Mouse (Mus musculus): ENCODE measurements around the gene Erlin1. TPM values are rescaled to one million over a fixed set of nuclear protein-coding genes. Genes with fewer than 3 reads are reported as not detected.

The Erlin1 gene
- polyA plus RNA-seq, 1 experiment from 2014 or later = 20.0 TPM

DNA sequence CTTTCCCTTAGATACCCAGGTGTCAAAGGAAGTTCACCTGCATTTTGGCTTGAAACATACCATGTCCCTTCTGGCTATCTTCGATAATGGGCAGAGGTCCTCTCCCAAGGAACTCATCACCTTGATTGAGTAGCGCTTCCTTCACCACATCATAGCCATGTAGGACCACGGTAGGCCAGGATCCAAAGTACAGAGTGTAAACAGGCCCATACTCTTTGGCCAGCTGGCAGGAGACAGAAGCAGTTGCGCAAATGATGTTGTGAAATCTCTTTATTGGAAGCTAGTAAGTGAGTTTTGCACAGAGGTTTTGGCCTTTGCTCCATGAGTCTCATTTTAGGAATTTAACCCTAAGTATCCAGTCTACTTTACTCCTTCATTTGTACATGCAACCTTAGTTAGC is 48.1 kb downstream of the Erlin1 start:
- no peak overlapping the region for H3K4me2 ChIP-seq (replicated peaks)
- WGBS = 95% methylated on average over 4 of the region's 4 CpGs
- H3K9ac ChIP-seq (replicated peaks) = no peak overlapping the region
- no peaks in the 10 kb centered on the region for H3K27me3 ChIP-seq
- no peaks in the 10 kb centered on the region for H3K36me3 ChIP-seq
- H3K9me3 ChIP-seq = no peaks in the 10 kb centered on the region
- no peak overlapping the region for H3K4me3 ChIP-seq
- H3K4me1 ChIP-seq = no peaks in the 10 kb centered on the region
- no peak for ATAC-seq (replicated peaks)
- no peak overlapping the region for H3K27ac ChIP-seq (replicated peaks)

DNA sequence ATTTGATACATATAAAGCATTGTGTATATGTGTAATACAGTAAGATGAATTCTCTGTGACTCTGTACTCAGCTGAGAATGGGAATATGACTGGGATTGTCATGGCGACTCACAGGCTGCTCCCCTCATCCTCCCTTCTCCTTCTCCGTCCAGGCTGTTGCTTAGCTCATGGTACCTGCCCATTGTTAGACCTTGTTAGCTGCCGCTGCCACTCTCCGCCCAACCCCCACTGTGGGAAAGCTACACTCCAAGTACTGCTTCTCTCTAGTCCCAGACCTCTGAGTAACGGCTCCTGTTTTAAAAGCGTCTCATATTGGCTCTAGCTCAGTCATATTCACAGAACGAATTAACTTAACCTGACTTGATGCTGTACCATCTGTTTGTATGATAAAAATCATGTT is 49.8 kb downstream of the Erlin1 start:
- H3K36me3 ChIP-seq = no peaks in the 10 kb centered on the region
- H3K4me2 ChIP-seq (replicated peaks) = no peak overlapping the region
- no peaks in the 10 kb centered on the region for H3K4me1 ChIP-seq
- no peak overlapping the region for H3K9ac ChIP-seq (replicated peaks)
- no peak overlapping the region for H3K4me3 ChIP-seq
- no peak overlapping the region for H3K27ac ChIP-seq (replicated peaks)
- H3K27me3 ChIP-seq = no peaks in the 10 kb centered on the region
- no peaks in the 10 kb centered on the region for H3K9me3 ChIP-seq
- no peak for ATAC-seq (replicated peaks)
- 48% methylated on average over 7 of the region's 7 CpGs for WGBS

DNA sequence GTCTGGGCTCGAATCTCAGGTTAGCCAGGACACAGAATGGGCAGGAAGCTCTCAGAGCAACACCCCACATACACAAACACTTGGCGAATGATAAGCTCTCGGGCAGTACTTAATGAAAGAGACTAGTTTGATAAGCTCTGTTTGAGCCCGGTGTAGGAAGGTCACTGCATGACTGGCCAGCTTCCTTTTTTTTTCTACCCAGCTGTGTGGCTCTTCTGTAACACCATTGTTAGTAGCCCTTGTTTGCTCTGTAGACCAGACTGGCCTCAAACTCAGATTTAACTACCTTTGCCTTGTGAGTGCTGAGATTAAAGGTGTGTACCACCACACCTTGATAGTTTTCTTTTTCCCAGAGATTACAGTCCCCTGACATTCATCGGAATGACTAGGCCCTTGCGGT is 55.7 kb downstream of the Erlin1 start:
- H3K9me3 ChIP-seq = no peaks in the 10 kb centered on the region
- WGBS = 91% methylated on average over 6 of the region's 6 CpGs
- H3K4me3 ChIP-seq = no peak overlapping the region
- no peaks in the 10 kb centered on the region for H3K27me3 ChIP-seq
- H3K36me3 ChIP-seq = no peaks in the 10 kb centered on the region
- H3K4me1 ChIP-seq = no peaks in the 10 kb centered on the region
- ATAC-seq (replicated peaks) = no peak
- no peak overlapping the region for H3K4me2 ChIP-seq (replicated peaks)
- H3K9ac ChIP-seq (replicated peaks) = no peak overlapping the region
- no peak overlapping the region for H3K27ac ChIP-seq (replicated peaks)

DNA sequence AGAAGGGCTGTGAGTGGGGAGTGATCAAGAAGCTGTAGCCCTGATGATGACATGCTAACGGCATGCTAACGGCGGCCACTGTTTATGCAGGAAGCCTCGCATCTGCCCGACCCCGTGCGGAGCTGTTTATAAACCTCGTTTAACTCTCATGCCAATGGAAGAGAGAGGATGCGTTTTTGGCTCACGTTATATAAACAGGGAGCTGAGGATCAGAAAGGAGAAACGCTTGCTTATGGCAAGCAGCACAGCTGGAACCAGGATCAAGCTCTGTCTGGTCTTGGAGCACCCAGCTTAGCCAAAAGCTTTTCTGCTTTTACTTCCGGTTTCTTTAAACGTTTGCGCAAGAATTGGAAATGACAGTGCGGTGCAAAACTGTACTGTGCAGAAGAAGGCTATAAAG is 60.8 kb downstream of the Erlin1 start:
- no peak overlapping the region for H3K9ac ChIP-seq (replicated peaks)
- no peak overlapping the region for H3K27ac ChIP-seq (replicated peaks)
- no peak overlapping the region for H3K4me3 ChIP-seq
- no peaks in the 10 kb centered on the region for H3K36me3 ChIP-seq
- ATAC-seq (replicated peaks) = no peak
- H3K4me2 ChIP-seq (replicated peaks) = no peak overlapping the region
- H3K27me3 ChIP-seq = no peaks in the 10 kb centered on the region
- H3K9me3 ChIP-seq = no peaks in the 10 kb centered on the region
- 59% methylated on average over 15 of the region's 15 CpGs for WGBS
- H3K4me1 ChIP-seq = no peaks in the 10 kb centered on the region

DNA sequence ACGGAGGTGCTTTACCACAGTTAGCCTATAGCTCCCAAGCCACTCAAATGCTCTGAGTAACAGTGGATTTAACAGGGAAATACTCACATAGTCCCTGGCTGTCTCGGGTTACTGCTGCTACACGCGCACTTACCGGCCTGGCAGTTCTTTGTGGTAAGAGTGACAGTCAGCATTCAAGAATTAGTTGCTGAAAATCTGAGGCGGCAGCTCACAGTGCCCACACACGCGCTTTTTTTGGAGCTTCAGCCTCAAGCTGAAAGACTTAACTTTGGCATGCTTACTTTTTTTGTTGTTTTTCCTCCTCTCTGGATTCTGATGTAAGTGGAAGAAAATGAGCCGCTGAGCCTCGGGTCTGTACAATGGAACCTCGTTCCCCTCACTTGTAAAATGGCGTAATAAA is 62.4 kb downstream of the Erlin1 start:
- no peak for ATAC-seq (replicated peaks)
- 37% methylated on average over 12 of the region's 12 CpGs for WGBS

DNA sequence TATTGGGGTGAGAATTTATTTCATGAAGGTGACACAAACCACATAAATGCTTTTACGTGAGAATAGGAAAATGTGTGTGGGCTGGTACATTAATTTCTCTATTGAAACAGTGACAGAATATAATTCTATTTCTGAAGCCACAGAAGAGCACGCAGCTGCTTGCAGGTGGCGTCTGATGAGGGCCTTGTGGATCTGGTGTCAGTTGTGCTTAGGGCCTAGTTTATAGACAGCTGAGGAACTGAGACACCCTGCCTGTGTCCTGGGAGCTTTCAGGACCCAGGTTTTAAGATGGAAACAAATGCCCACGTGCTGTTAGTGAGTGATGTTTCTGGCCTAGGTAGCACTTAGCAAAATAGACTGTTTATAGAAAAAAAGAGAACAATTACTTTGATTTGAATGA is 64.6 kb downstream of the Erlin1 start:
- WGBS = 73% methylated on average over 4 of the region's 4 CpGs
- no peaks in the 10 kb centered on the region for H3K36me3 ChIP-seq
- H3K4me1 ChIP-seq = no peaks in the 10 kb centered on the region
- no peaks in the 10 kb centered on the region for H3K27me3 ChIP-seq
- H3K9me3 ChIP-seq = no peaks in the 10 kb centered on the region
- no peak overlapping the region for H3K4me3 ChIP-seq
- H3K27ac ChIP-seq (replicated peaks) = no peak overlapping the region
- H3K4me2 ChIP-seq (replicated peaks) = no peak overlapping the region
- ATAC-seq (replicated peaks) = no peak
- no peak overlapping the region for H3K9ac ChIP-seq (replicated peaks)

More for the DNA sequence above, 62.4 kb downstream of the Erlin1 start:
- no peaks in the 10 kb centered on the region for H3K9me3 ChIP-seq
- no peaks in the 10 kb centered on the region for H3K4me1 ChIP-seq
- no peaks in the 10 kb centered on the region for H3K36me3 ChIP-seq
- no peaks in the 10 kb centered on the region for H3K27me3 ChIP-seq
- H3K27ac ChIP-seq (replicated peaks) = no peak overlapping the region
- H3K9ac ChIP-seq (replicated peaks) = no peak overlapping the region
- no peak overlapping the region for H3K4me3 ChIP-seq
- H3K4me2 ChIP-seq (replicated peaks) = no peak overlapping the region

DNA sequence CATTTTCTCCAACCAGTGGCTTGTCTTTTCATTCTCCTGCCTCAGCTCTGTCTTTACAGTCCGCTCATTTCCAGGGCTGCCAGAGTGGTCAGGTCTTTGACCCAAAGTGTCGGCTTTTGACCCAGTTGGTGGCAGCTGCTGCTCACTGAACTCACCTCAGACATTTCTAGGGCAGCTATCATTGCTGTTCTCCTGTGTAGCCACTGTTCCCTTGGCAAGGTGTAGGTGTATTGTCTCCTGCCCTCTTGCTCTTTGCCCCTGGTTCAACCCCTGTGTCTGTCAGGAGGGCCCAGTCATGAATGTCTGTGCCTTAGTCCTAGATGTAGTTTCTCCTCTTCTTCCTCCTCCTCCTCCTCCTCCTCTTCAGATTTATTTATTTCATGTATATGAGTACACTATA is 65.3 kb downstream of the Erlin1 start:
- no peaks in the 10 kb centered on the region for H3K27me3 ChIP-seq
- no peak overlapping the region for H3K27ac ChIP-seq (replicated peaks)
- H3K36me3 ChIP-seq = no peaks in the 10 kb centered on the region
- WGBS = 94% methylated on average over 2 of the region's 2 CpGs
- H3K4me2 ChIP-seq (replicated peaks) = no peak overlapping the region
- ATAC-seq (replicated peaks) = no peak
- no peak overlapping the region for H3K9ac ChIP-seq (replicated peaks)
- no peaks in the 10 kb centered on the region for H3K4me1 ChIP-seq
- no peaks in the 10 kb centered on the region for H3K9me3 ChIP-seq
- no peak overlapping the region for H3K4me3 ChIP-seq

DNA sequence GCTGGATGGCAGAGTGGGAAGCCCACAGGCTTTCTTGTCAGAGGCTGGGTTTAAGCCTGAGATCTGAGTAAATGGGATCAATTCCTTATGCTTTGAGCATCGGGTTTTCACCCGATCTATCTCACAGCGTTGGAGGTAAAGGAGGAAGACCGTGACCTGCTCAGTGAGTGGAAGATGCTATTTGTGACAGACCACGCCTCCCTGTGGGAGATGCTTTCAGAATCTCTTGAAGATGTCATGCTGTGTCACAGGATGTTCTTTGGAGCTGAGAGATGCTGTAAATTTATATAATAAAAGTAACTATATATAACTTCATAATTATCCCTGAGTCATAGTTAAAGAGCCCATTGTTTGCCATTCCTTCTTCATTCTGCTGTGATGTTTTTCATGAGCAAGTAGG is 68.9 kb downstream of the Erlin1 start:
- H3K4me2 ChIP-seq (replicated peaks) = no peak overlapping the region
- no peaks in the 10 kb centered on the region for H3K27me3 ChIP-seq
- no peak overlapping the region for H3K9ac ChIP-seq (replicated peaks)
- no peak for ATAC-seq (replicated peaks)
- no peaks in the 10 kb centered on the region for H3K4me1 ChIP-seq
- H3K36me3 ChIP-seq = no peaks in the 10 kb centered on the region
- no peak overlapping the region for H3K27ac ChIP-seq (replicated peaks)
- H3K9me3 ChIP-seq = no peaks in the 10 kb centered on the region
- H3K4me3 ChIP-seq = no peak overlapping the region
- 75% methylated on average over 5 of the region's 5 CpGs for WGBS

DNA sequence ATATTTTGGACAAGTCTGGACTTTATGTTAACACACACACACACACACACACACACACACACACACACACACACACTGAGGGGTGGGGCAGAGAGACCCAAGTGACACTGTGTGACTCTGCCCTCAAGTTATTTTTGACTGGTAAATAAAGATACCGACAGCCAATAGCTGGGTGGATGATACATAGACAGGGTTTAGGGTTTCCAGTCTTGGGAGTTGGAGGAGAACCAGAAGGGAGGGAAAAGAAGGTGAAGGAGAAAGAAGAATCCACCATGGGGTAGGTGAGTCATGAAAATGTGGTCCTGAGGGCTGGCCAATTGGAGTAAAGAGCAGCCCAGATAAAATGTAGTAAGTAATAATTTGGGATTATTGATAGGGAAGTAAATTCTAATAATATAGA is 69.5 kb downstream of the Erlin1 start:
- Histone ChIP-seq H3K4me2 (replicated peaks) (no peak overlapping the region), H3K9ac (replicated peaks) (no peak overlapping the region), H3K27me3 (no peaks in the 10 kb centered on the region), H3K4me3 (no peak overlapping the region), H3K4me1 (no peaks in the 10 kb centered on the region), H3K9me3 (no peaks in the 10 kb centered on the region), H3K27ac (replicated peaks) (no peak overlapping the region), H3K36me3 (no peaks in the 10 kb centered on the region)
- WGBS = 87% methylated on average over 1 of the region's 1 CpGs
- ATAC-seq (replicated peaks) = no peak

DNA sequence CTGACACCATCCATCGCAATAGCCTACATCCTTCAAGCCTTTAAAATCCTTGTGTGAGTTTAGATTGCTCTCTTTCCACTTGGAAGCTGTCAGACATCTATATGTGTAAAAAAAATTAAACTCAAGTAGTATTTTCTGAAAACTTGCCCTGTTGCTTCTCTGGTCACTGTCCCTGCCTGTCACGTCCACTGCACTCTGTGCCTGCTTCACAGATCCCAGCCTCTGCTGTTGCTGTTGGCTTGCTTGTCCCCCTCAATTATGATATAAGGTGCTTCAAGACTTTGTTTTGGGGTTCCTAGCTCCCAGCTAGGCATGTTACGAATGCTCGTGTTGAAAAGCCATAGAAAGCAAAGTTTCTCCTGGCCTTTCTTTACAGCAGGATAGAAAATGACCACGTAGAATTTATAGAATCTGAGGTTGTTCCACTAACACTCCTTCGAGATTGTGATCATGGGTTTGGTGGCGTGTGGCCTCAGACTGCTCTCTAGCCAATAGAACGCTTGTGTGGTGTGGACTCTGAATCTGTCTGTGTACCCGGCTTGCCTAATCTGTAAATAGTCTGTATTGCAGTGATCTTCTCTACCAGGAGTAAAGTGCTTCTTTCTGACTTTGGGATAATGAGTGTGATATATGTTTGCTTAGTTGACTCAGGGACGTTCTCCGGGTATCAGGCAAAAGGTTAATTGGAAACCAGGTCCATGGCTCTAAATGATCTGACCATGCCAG is 70.6 kb downstream of the Erlin1 start:
- 86% methylated on average over 11 of the region's 11 CpGs for WGBS
- Histone ChIP-seq H3K27ac (replicated peaks) (no peak overlapping the region), H3K9ac (replicated peaks) (no peak overlapping the region), H3K4me1 (no peaks in the 10 kb centered on the region), H3K4me3 (no peak overlapping the region), H3K4me2 (replicated peaks) (no peak overlapping the region), H3K36me3 (no peaks in the 10 kb centered on the region), H3K27me3 (no peaks in the 10 kb centered on the region), H3K9me3 (no peaks in the 10 kb centered on the region)
- no peak for ATAC-seq (replicated peaks)

DNA sequence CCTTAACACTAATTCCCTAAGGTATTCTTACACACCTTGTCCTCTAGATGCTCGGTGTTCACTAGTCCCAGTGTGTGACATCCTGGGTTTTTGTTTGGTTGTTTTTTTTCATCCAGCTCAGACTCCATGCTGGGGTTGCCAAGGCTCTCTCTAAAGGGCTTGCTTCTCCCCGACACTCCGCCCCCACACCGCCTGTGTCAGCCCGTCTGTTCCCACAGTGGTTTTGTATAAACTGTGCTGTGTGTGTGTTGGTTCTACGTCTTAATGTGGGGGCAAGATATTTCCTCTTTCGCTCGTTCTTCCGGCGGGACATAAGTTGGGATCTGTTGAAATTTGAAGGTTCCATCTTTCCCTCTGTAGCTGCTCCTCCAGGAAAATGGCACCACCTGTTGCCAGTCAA is 71.5 kb downstream of the Erlin1 start:
- no peak for ATAC-seq (replicated peaks)
- H3K27me3 ChIP-seq = no peaks in the 10 kb centered on the region
- H3K4me2 ChIP-seq (replicated peaks) = no peak overlapping the region
- no peak overlapping the region for H3K9ac ChIP-seq (replicated peaks)
- no peaks in the 10 kb centered on the region for H3K9me3 ChIP-seq
- 86% methylated on average over 10 of the region's 10 CpGs for WGBS
- no peak overlapping the region for H3K4me3 ChIP-seq
- no peaks in the 10 kb centered on the region for H3K4me1 ChIP-seq
- H3K36me3 ChIP-seq = no peaks in the 10 kb centered on the region
- no peak overlapping the region for H3K27ac ChIP-seq (replicated peaks)

DNA sequence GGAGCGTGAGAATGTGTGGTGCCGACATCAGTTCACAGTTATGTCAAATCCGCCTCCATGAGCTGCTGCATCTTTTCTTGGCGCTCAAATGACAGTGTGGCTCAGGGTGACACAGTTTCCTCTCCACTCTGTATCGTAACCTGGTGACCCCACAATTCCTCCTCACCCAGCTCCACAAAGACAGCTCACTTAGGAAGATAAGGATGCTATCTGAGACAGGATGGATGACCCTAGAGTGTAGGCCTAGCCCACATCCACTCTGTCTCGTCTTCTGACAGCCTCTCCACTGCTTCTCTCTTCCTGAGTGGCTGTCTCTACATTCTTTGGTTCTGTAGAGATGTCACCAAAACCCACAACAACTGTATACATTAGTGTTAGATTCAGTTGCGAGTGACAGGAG is 74.2 kb downstream of the Erlin1 start:
- Histone ChIP-seq H3K27ac (replicated peaks) (no peak overlapping the region), H3K27me3 (no peaks in the 10 kb centered on the region), H3K4me1 (no peaks in the 10 kb centered on the region), H3K9me3 (no peaks in the 10 kb centered on the region), H3K36me3 (no peaks in the 10 kb centered on the region), H3K4me3 (no peak overlapping the region), H3K4me2 (replicated peaks) (no peak overlapping the region), H3K9ac (replicated peaks) (no peak overlapping the region)
- 86% methylated on average over 7 of the region's 7 CpGs for WGBS
- no peak for ATAC-seq (replicated peaks)

DNA sequence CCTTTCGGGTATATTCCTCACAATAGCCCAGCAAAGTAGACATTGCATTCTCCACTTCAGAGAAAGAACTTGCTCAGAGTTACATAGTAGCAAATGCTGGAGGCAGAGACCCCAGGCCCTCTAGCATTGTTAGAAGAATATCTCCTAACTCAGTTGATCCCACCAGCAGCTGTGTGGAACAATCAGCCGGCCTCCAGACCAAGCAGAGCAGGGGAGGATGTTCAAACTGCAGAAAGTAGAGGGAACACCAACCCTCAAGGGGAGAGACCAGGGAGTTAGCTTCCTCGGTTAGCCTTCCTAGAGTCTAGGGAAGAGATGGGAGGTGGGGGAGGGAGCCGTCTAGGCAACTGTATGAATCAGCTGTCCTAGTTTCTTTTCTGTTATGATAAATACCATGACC is 77.1 kb downstream of the Erlin1 start:
- no peak for ATAC-seq (replicated peaks)
- no peaks in the 10 kb centered on the region for H3K27me3 ChIP-seq
- H3K9ac ChIP-seq (replicated peaks) = no peak overlapping the region
- no peaks in the 10 kb centered on the region for H3K36me3 ChIP-seq
- no peak overlapping the region for H3K4me3 ChIP-seq
- H3K4me1 ChIP-seq = no peaks in the 10 kb centered on the region
- WGBS = 79% methylated on average over 4 of the region's 4 CpGs
- no peaks in the 10 kb centered on the region for H3K9me3 ChIP-seq
- no peak overlapping the region for H3K27ac ChIP-seq (replicated peaks)
- no peak overlapping the region for H3K4me2 ChIP-seq (replicated peaks)

Measured in forebrain, embryonic 15.5 days (tissue).